ENCODE assay signal across 8 mouse cellular contexts in the genomic region with DNA sequence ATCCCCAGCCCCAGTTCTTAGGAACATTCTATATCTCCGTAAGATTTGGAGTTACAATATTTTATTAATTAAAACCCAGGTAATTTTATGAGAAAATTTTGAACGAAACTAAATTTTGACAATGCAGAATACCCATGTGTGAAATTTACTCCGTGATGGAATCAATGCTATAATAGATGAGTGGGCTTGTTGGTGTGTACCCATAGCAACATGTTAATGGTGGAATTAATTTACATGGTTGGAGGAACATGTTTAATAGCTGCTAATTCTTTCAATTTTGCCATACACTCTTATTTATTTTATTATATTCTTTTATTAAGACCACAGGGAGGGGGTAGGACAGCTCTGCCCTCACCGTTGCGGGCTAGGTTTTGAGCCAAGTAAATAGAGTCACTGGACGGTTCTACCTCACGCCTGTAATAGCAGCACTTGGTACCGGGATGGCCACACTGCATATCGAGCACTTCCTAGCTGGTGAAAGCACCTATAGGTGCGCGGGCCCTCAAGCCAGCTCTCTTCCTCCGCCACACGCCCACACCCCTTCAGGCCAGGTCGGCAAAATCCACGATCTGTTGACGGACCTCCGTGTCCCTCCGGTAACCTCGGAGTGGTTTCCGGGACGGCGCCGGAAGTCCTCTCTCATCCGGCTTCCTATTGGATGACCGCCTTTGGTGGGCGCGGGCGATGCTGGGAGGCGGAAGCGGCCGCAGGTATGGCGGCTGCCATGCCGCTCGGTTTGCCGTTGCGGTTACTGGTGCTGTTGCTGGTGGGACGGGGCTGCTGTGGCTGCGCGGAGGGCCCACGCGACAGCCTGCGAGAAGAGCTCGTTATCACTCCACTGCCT. TPM values are rescaled to one million over a fixed set of nuclear protein-coding genes. Genes with fewer than 3 reads are reported as not detected.
DNase-seq lines count a peak whose midpoint lies in the region; ATAC-seq and TF ChIP-seq lines count a peak whose summit lies in the region.

A gene (plus strand): TSS at position 674 of the 844 bp plus-strand sequence.

- TF ChIP-seq CTCF in kidney, postnatal 0 days (IDR thresholded peaks at IDR 0.05; ENCODE audit: low read depth): no peak

- H3K27me3 ChIP-seq in erythroblast, embryonic 14.5 days (ENCODE audit: control insufficient read depth): no peaks in the 10 kb centered on the region; the same call in 1 of the 2 replicates
- no peaks in the 10 kb centered on the region for H3K27me3 ChIP-seq in heart, embryonic 12.5 days (replicated peaks)
- no peaks in the 10 kb centered on the region for H3K27me3 ChIP-seq in kidney, postnatal 0 days (ENCODE audit: insufficient read depth, low read length)
- H3K27me3 ChIP-seq in liver, embryonic 11.5 days (replicated peaks; ENCODE audit: control insufficient read depth, insufficient read depth, low read length): no peaks in the 10 kb centered on the region
- no peaks in the 10 kb centered on the region for H3K27me3 ChIP-seq in myocyte (ENCODE audit: control insufficient read depth, insufficient read depth, insufficient read length)

- 4% methylated on average over 43 of the region's 43 CpGs for WGBS in heart, embryonic 12.5 days
- 4% methylated on average over 43 of the region's 43 CpGs for WGBS in kidney, postnatal 0 days
- 4% methylated on average over 43 of the region's 43 CpGs for WGBS in liver, embryonic 11.5 days

- H3K4me1 ChIP-seq in erythroblast, embryonic 14.5 days (ENCODE audit: control insufficient read depth): peaks cover 24% of the 10 kb centered on the region
- H3K4me1 ChIP-seq in heart, embryonic 12.5 days (replicated peaks): peaks cover 7% of the 10 kb centered on the region
- H3K4me1 ChIP-seq in kidney, postnatal 0 days (replicated peaks; ENCODE audit: insufficient read depth, low read length): peaks cover 6% of the 10 kb centered on the region
- H3K4me1 ChIP-seq in liver, embryonic 11.5 days (replicated peaks; ENCODE audit: control insufficient read depth, insufficient read depth, low read length): peaks cover 11% of the 10 kb centered on the region

- H3K36me3 ChIP-seq in erythroblast, embryonic 14.5 days (ENCODE audit: control insufficient read depth): peaks cover 29% of the 10 kb centered on the region
- H3K36me3 ChIP-seq in heart, embryonic 12.5 days: peaks cover 29% of the 10 kb centered on the region
- peaks cover 20% of the 10 kb centered on the region for H3K36me3 ChIP-seq in kidney, postnatal 0 days (ENCODE audit: insufficient read depth, low read length)
- H3K36me3 ChIP-seq in liver, embryonic 11.5 days (ENCODE audit: control insufficient read depth, insufficient read depth, low read length): peaks cover 12% of the 10 kb centered on the region; the same call in 1 of the 2 replicates
- no peaks in the 10 kb centered on the region for H3K36me3 ChIP-seq in myocyte (ENCODE audit: control insufficient read depth, insufficient read depth)

- H3ac ChIP-seq in myocyte (ENCODE audit: control insufficient read depth, insufficient read length): peak within 1 kb of the TSS; percentile 19

- peak; percentile 91 for ATAC-seq in heart, embryonic 12.5 days (ENCODE audit: insufficient number of reproducible peaks, low FRiP score)
- ATAC-seq in kidney, postnatal 0 days (replicated peaks; ENCODE audit: low FRiP score, low read depth): peak; percentile 91
- ATAC-seq in liver, embryonic 11.5 days (replicated peaks; ENCODE audit: low FRiP score): peak; percentile 95

- peak; percentile 89 for DNase-seq in CD4-positive, CD25-positive, alpha-beta regulatory T cell, adult 2 months (ENCODE audit: low read depth, low spot score)
- peak; percentile 80 for DNase-seq in brain, embryonic 18.5 days (ENCODE audit: low read depth, low spot score)
- DNase-seq in kidney, postnatal 0 days (ENCODE audit: low spot score): peak; percentile 89
- peak; percentile 77 for DNase-seq in liver, embryonic 11.5 days (ENCODE audit: low spot score)
- DNase-seq in spleen, postnatal 4 days (ENCODE audit: low spot score in 2 of 2): peak; percentile 82 to 91

- peak; percentile 92 for TF ChIP-seq POLR2A in myocyte (IDR thresholded peaks at IDR 0.05; ENCODE audit: insufficient read length, low read depth)

- peak within 1 kb of the TSS; percentile 67 for H3K27ac ChIP-seq in heart, embryonic 12.5 days (ENCODE audit: poor library complexity, severe bottlenecking)
- peak within 1 kb of the TSS; percentile 58; the same call in 1 of the 2 replicates for H3K27ac ChIP-seq in kidney, postnatal 0 days
- H3K27ac ChIP-seq in liver, embryonic 11.5 days (ENCODE audit: low read depth, low read length): peak within 1 kb of the TSS; percentile 30; the same call in 1 of the 2 replicates

- H3K79me2 ChIP-seq in myocyte (ENCODE audit: control insufficient read depth, insufficient read depth): peaks cover 11% of the 10 kb centered on the region

- H3K4me3 ChIP-seq in erythroblast, embryonic 14.5 days (replicated peaks): peak within 1 kb of the TSS; percentile 86
- peak within 1 kb of the TSS; percentile 92 for H3K4me3 ChIP-seq in heart, embryonic 12.5 days
- peak within 1 kb of the TSS; percentile 62 for H3K4me3 ChIP-seq in kidney, postnatal 0 days (replicated peaks; ENCODE audit: low read depth, low read length)
- peak within 1 kb of the TSS; percentile 82 for H3K4me3 ChIP-seq in liver, embryonic 11.5 days (ENCODE audit: low read depth, low read length)
- H3K4me3 ChIP-seq in myocyte: peak within 1 kb of the TSS; percentile 92

- no peaks in the 10 kb centered on the region for H3K9me3 ChIP-seq in erythroblast, embryonic 14.5 days (ENCODE audit: control insufficient read depth, low read length)
- H3K9me3 ChIP-seq in heart, embryonic 12.5 days (replicated peaks): no peaks in the 10 kb centered on the region
- H3K9me3 ChIP-seq in kidney, postnatal 0 days (replicated peaks; ENCODE audit: low read length): no peaks in the 10 kb centered on the region
- H3K9me3 ChIP-seq in liver, embryonic 11.5 days (ENCODE audit: control insufficient read depth, low read length): no peaks in the 10 kb centered on the region

- peak within 1 kb of the TSS; percentile 81 for H3K9ac ChIP-seq in heart, embryonic 12.5 days
- peak within 1 kb of the TSS; percentile 67 for H3K9ac ChIP-seq in kidney, postnatal 0 days (ENCODE audit: low read depth, low read length)
- H3K9ac ChIP-seq in liver, embryonic 11.5 days (ENCODE audit: low read depth, low read length): peak within 1 kb of the TSS; percentile 70

- H3K4me2 ChIP-seq in heart, embryonic 12.5 days: peak within 1 kb of the TSS; percentile 92
- peak within 1 kb of the TSS; percentile 98 for H3K4me2 ChIP-seq in kidney, postnatal 0 days (ENCODE audit: low read length)
- H3K4me2 ChIP-seq in liver, embryonic 11.5 days: peak within 1 kb of the TSS; percentile 94
- peak within 1 kb of the TSS; percentile 98 for H3K4me2 ChIP-seq in myocyte (ENCODE audit: low read depth)

TF ChIP-seq in myocyte, 11 proteins besides CTCF, POLR2A, EP300 and RAD21:
- TF ChIP-seq POLR2AphosphoS2 (IDR thresholded peaks at IDR 0.05; ENCODE audit: insufficient read length, low read depth) (peak; percentile 93), MYOG (IDR thresholded peaks at IDR 0.05; ENCODE audit: control insufficient read depth in 1 of 3, insufficient read depth in 1 of 3, insufficient read length in 2 of 3, low read depth in 2 of 3) (peak in 1 of 3 experiments; percentile 20), E2F4 (IDR thresholded peaks at IDR 0.05; ENCODE audit: insufficient read depth) (no peak)

RNA-seq across cellular contexts. Expression of the gene that starts here (rescaled TPM):
- 12.7 and 13.8 TPM in 2 replicates for polyA plus RNA-seq in erythroblast, embryonic 14.5 days (2012)
- polyA plus RNA-seq in heart, embryonic 12.5 days (2016; fragmentation: Nextera tagmentation; extraction: Ambion mirVana): 53.4 and 54.3 TPM in 2 replicates
- 76.9 and 86.3 TPM in 2 replicates for polyA plus RNA-seq in kidney, postnatal 0 days (2015; fragmentation: Nextera tagmentation; extraction: Ambion mirVana)
- 52.1 and 58.7 TPM in 2 replicates for polyA plus RNA-seq in liver, embryonic 11.5 days (2014; fragmentation: Nextera tagmentation; extraction: Ambion mirVana)
- 79.2 TPM for polyA plus RNA-seq in myocyte (2012; fragmentation: generic; extraction: Trizol)

Comparison
In these comparisons a context has a peak if more than half of its experiments do, and no peak if none do; other contexts are left out.
1. Peak in every context shown above with its lines: DNase-seq, ATAC-seq, H3K4me3 ChIP-seq and H3K27ac ChIP-seq.